Mouse (Mus musculus) left cerebral cortex, adult 18-20 months (tissue): Measurements from ENCODE around the gene Rabgef1. TPM values are rescaled to one million over a fixed set of nuclear protein-coding genes. Genes with fewer than 3 reads are reported as not detected.

Experiments
- DNase-seq, 2 experiments: peaks; one replicate each; pipeline ENCODE4 v3.0.0; 2021 to 2022; ENCODE audit warnings: low spot score in 2 of 2, mixed read lengths in 1 of 2
- total RNA-seq, 2 experiments: library from RNA; stranded (reverse); gene quantifications; 2 replicates each; pipeline ENCODE4 v1.2.3; 2021

Gene Rabgef1
- total RNA-seq, 2 experiments from 2014 or later, result 64.5 to 71.3 TPM

DNA sequence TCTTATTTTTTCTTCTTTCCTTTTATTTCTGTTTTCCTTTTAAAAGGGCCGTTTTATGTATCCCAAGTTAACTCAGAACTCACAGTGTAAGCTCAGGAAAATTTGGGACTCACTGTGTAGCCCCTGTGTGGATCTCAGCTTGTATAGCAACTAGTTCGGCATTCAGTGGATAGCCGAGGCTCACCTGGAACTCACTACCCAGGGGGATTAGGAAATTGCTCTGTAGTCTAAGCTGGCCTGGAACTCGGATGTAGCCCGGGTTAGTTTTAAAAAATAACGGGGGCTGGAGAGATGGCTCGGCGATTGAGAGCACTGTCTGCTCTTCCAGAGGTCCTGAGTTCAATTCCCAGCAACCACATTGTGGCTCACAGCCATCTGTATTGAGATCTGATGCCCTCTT lies 85.7 kb downstream of the Rabgef1 start:
- DNase-seq, result no peak

DNA sequence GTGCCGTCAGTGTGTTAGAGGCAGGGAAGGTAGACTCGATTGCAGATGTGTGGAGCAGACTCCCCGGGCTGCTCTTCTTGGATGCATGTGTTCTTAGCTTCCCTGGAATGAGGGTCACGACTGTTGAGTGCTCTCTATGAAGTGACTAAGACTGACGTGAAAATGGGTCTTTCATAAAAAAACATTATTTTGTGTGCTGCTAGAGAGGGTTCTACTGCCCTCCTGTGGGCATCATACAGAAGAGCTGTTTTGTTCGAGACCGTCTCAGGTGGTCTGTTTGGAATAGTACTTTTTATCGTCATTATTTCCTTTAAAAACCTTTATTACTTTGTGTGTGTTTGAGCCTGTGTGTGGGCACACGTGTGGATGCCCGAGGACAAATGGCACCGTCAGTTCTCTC lies 91.9 kb downstream of the Rabgef1 start:
- DNase-seq, result no peak

Other genes with a start within 250 kb of the Rabgef1 start
- gene Vkorc1l1, start 229.8 kb upstream of the Rabgef1 start, total RNA-seq, result 10 to 100 TPM; 44.9 to 50.8 TPM
- gene Gusb, start 168.7 kb upstream of the Rabgef1 start, total RNA-seq, result 10 to 100 TPM; 10.6 to 12.7 TPM
- 10 to 100 TPM; 16.0 to 31.9 TPM for gene Asl, start 142.6 kb upstream of the Rabgef1 start, total RNA-seq
- gene Crcp, start 142.5 kb upstream of the Rabgef1 start, total RNA-seq, result 10 to 100 TPM; 30.4 to 32.7 TPM
- gene Tpst1, start 98.5 kb upstream of the Rabgef1 start, total RNA-seq, result 10 to 100 TPM; 34.3 to 34.6 TPM
- gene Kctd7, start 26.9 kb upstream of the Rabgef1 start, total RNA-seq, result 10 to 100 TPM; 14.3 to 14.7 TPM
- 10 to 100 TPM; 43.8 to 48.4 TPM for gene Tmem248, start 45.3 kb downstream of the Rabgef1 start, total RNA-seq
- gene Sbds, start 83.7 kb downstream of the Rabgef1 start, total RNA-seq, result 10 to 100 TPM; 83.8 to 90.3 TPM
- gene Tyw1, start 83.8 kb downstream of the Rabgef1 start, total RNA-seq, result 10 to 100 TPM; 14.0 to 15.0 TPM
- gene Caln1, start 197.7 kb downstream of the Rabgef1 start, total RNA-seq, result 100 to 1,000 TPM; 114 to 120 TPM
- gene A330070K13Rik, start 212.8 kb downstream of the Rabgef1 start, total RNA-seq, result 1 to 10 TPM; 1.0 to 1.3 TPM